Mouse (Mus musculus) telencephalon, adult 2 months (tissue): Measurements from ENCODE around the gene Soat2.

Source experiments
- DNase-seq: peaks from one replicate; pipeline ENCODE4 v3.0.0-alpha.2; 2011; ENCODE audit warnings: low read depth, low spot score

Soat2 gene

GRCm38 (mm10) chr15:102191699-102192098 lies 41.4 kb downstream of the Soat2 start:
- DNase-seq, result no peak

DNA sequence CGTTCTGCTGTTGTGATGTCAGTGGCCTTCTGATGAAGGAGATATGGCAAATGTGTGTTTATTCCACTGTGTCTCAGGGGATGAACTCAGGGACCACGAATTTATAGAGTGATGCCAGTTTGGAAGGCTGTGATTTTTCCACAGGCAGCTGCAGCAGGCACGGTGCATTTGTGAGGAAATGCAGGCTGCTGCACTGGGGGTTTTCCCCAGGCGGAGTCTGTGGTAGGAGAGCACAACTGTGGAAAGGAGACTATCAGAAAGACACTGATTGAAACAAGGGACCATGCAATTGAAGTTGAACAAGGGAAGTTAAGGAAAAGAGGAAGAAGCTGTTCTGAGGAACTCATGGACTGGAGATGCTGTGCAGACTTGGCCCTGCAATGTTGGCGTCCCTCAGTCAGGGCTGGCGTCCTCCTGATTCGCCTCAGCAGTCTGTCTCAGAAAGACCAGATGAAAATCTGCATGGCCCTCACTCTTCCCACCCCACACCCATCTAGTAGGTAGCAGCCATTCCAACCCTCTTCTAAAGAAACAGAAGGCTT lies 42.0 kb downstream of the Soat2 start:
- no peak for DNase-seq

DNA sequence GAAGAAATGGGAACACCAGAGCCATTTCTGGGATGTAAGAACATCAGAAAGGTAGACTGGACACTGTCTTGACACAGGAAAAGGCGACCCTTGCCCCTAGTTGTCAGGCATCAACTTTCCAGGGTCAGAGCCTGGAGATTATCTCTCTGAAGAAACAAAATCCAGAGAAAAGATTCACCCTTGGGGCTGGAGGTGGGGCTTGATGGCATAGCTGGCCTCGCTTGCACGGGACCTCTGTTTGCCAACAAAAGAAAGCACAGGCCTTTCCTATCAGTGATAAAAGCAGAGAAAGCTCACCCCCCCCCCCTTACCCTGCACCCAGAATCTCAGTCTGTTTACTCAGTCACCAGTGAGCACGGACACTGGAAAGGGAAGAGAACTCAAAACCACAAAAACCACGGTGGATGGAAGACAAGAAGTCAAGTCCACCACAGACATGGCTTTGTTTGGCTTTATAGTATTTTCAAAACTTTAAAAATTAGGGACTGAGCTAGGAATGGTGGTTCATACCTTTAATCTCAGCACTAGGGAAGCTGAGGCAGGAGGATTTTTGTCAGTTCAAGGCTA lies 42.6 kb downstream of the Soat2 start:
- DNase-seq, result no peak

DNA sequence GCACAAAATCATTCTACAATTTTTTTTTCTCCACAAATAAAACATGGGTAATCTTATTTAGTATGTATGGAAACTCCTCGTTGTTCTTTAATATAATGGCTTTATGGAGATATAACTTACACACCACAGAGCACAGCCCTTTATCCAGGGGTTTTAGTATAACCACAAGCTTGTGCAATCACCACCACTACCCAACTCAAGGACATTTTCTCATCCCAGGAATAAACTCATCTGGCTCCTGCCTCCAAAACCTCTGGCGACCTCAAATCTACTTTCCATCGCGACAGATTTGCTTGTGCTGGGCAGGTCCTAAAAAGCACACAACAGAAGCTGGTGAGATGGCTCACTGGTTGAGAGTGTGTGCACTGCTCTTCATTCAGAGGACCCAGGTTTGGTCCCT lies 43.3 kb downstream of the Soat2 start:
- DNase-seq, result no peak

DNA sequence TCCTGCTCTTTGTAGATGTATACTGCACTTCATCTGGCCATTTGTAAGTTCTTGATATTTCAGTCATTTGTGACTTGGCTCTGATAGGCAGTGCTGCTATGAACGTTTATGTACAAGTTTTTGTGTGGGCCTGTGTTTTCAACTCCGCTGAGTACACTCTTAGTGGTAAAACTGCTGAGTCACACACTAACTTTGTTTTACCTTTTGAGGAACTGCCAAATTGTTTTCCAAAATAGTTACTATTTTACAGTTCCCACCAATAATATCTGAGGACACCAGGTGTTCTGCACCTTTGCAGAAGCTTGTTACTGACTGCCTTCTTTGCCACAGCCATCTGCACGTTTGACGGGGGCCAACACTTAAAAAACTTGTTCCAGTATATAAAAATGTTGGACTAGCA lies 44.1 kb downstream of the Soat2 start:
- no peak for DNase-seq

DNA sequence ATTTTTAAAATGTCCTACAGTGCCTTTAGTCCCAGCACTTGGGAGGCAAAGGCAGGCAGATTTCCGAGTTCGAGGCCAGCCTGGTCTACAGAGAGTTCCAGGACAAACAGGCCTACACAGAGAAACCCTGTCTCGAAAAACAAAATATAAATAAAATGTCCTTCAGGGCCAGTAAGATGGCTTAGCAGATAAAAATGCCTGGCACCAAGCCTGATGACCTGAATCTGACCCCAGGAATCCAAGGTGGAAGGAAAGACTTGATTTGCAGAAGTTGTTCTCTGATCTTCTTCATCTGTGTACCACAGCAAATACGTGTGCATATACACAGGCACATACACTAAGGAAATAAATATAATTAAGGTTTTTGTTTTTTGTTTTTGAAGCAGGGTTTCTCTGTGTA lies 45.0 kb downstream of the Soat2 start:
- no peak for DNase-seq

- no peak for DNase-seq
These were observed 48.5 kb downstream of the Soat2 start for GRCm38 (mm10) chr15:102198841-102199240.

DNA sequence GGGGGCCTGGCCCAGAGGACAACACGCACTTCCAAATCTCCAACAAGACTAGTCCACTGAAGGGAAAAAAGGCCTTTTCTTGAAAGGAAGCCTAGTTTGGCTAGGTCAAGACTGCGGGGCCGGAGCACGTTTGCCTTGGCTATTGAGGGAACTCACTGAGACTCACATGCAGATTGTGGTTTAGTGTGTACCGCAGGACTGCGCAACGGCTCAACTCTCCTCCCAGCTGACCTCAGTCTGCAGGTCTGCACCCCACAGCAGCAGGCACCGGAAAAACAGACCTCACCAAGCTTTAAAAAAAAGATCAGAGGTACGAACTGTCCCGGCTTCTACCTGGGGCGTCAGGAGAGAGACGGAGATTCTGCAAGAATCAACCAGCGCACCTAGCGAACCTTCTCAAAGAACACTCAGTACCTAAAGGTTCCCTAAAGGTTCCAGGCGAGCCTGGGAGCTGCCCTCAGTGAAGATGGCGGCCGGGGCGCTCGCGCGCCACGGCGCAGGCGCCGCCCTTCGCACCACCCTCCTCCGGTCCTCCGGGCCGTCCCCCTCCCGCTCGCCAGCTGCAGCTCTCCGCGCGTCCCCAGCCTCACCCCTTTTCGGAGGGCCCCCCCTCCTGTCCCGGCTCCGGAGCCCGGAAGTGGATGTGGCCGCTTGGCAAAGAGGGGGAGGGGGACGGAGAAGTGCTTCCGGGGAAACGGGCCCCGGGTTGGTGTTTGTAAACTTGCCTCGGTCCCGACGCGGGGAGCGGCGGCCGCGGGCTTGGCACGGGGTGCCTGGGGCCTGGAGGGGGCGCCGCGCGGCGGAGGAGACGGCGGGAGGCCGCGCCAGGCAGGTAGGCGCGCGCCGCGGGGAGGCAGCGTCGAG lies 52.9 kb downstream of the Soat2 start, which contains the start of gene Zfp740:
Zfp740 (plus strand) TSS at position 279 of the 864 bp plus-strand sequence.
- DNase-seq, result peak; percentile 94

DNA sequence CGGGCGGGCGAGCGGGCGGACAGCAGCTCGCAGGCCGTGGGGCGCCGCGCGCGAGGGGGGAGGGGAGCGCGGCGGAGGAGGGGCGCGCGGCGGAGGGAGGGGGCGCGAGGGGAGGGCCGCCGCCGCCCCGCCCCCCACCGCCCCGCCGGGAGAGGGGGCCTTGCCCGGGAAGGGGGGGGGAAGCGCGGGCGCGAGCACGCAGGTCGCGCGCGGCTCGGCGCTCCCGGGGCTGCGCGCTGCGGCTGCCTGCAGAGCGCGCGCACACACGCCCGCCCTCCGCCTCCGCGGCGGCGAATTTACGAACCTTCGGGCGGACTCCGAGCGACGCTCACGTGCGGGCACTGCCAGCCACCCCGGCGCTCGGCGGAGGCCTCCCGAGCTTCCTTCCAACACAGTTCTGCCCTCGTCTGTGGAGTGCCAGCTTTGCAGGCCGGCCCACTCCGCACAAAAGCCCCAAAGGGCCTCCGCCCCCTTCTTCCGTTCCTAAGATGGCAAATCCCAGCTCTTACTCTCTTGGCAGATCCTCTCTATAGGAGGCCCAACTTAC lies 53.6 kb downstream of the Soat2 start:
- peak; percentile 72 for DNase-seq

DNA sequence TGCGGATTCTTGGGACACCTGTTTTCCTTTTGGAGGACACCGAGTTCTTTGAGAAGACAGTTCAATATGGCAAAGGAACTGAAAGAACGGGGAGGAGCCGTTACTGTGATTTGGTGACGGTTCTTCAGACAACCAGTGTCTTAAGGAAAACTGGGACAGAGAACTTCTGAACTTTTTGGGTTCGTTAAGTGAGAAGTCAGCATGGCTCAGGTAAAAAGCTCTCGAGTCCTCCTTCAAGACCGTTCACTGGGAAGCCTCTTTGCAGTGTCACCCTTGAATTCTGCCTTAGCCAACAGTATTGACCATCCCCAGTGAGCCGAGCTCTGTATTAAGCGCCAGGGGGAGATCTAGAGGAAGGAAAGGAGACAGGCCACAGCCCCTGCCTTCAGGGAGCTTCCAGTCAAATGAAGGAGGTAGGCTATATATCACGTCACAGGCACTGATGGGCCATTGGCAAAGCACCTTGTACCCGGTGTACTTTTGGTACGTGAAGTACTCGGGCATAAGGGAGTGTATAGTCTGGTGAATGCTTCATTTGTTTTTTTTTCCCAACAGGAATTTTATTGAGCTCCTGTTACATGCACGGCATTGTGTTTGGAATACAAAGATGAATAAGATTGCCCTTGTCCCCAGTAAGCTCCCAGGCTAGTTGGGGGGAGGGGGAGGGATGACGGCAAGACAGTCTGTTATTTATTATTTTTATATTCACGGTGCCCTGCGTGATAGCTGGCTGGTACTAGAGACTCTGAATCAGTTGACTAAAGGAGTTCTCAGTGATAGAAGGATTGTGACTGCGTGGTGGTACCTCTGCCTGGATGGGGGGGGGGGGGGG lies 54.6 kb downstream of the Soat2 start, which contains the start of gene Csad:
Csad (minus strand) TSS at position 51 of the 832 bp plus-strand sequence.
- no peak for DNase-seq

DNA sequence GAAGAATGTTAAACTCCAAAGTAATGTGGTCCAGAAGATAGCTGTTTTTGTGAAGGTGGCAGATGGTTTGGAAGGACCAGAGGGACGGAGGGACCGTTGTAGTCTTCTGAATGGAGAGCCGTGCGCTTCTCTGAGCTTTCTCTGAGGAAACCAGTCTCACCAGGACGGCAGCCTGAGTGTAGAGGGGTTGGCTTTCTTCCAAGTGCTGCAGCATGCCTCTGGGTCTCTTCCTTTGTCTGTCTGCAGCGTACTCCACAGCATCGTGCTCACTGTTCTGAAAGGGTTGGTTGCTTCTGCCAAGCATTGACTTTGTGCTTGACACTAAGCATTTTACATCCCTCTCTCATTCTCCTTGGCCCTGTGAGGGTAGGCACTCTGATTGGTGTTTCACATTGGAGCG lies 55.5 kb downstream of the Soat2 start:
- DNase-seq, result no peak

DNA sequence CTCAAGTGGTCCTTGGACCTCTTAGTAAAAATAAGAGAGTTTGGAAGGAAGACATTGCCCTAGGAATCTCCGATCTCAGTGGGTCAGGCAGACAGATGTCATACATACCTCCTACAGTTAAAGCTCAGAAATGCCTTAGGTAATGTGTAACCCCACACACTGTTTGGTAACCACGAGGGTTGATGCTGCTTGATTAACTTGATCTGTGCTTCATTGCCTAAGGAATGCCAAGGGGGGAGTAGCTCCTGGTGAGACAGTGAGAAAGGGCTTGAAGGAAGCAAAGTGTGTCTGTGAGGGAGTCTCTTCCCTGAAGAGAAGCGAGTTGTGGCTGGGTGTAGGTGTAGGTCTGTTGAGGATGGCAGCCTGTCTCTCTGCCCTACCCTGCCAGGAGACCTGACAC lies 57.0 kb downstream of the Soat2 start:
- DNase-seq, result no peak

DNA sequence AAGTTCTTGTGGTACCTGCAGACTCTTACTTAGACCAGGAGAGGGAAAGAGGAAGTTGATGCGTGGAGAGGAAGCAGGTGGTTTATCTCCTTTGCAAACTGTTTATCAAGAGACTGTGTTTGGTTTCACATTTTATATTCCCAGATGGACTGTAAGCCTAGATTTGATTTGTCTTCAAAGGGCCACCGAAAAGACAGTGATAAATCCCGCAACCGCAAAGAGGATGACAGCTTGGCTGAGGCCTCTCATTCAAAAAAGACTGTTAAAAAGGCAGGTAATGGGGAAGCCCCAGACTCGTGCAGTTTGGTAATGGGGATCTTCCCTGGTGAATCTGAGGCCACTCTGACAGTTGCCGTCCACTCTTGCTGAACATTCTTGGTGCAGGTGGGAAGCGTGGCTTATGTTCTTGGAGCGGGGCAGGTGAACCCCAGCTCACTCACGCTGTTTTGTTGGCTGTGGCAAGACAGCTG lies 57.8 kb downstream of the Soat2 start:
- DNase-seq, result no peak

DNA sequence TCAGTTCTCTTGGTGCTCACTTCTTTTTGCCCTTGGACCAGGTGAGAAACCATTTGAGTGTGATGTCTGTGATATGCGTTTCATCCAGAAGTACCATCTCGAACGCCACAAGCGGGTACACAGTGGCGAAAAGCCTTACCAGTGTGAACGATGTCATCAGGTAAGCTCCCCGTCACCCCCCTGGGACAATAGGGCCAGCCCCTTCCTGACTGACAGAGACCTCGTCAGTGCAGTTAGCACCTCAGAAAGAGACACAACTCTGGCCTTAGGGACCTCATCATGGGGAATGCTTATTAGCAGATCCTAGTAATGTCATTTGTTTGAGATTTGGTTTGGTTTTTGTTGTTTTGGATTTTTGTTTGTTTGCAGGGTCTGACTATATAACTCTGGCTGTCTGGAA lies 58.8 kb downstream of the Soat2 start:
- DNase-seq, result no peak

DNA sequence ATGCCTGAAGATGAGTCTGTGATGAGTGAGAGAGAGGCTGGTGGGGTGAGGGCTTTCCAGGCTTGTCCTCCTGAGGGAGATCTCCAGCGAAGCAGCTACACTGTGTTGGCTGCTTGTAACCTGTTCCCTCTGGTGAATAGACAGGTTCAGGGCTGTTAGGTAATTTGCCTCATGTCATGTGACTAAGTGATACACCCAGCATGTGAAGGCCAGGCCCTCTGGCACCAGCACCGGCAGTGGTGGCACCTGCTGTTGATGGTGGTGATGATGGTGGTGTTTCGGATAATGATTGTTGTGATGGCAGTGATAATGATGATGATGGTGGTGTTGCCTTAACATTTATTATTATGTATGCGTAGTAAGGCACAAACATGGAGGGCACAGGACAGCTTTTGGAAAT lies 60.5 kb downstream of the Soat2 start:
- no peak for DNase-seq

DNA sequence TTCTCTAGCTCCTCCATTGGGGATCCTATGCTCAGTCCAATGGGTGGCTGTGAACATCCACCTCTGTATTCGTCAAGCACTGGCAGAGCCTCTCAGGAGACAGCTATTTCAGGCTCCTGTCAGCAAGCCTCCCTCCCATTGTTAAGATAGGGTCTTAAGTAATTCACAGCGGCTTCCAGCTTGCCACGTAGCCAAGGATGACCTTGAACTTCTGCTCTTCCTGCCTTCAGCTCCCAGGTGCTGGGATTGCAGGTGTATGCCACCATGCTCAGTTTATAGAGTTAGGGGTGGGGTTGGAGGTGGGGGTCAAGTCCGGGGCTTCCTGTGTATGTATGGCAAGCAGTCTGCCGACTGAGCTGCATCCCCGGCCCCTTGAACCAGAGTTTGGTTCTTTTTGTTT lies 61.6 kb downstream of the Soat2 start:
- no peak for DNase-seq
